Mouse (Mus musculus) forebrain, embryonic 16.5 days (tissue): ENCODE measurements around the gene Nipa1. TPM values are rescaled to one million over a fixed set of nuclear protein-coding genes. Genes with fewer than 3 reads are reported as not detected.
A peak's percentile ranks its signal among the peaks of the same experiment; 100 is the strongest.

ENCODE experiments used
- ATAC-seq: fragments of 200-750 bp; cut with Nextera tagmentation; 2 replicates; pipeline ENCODE4 v1.8.0; 2017; ENCODE audit warnings: mild to moderate bottlenecking, moderate library complexity
- H3K27ac ChIP-seq: fragments of 300-500 bp; sonication (generic); 2 replicates; pipeline ENCODE4 v1.5.1; 2014; ENCODE audit warnings: low read length, control low read depth
- H3K27me3 ChIP-seq: fragments of 300-500 bp; sonication (generic); replicated peaks from 2 replicates; pipeline ENCODE4 v1.6.1; 2014; ENCODE audit warnings: low read length; ENCODE audit not compliant: control insufficient read depth, insufficient read depth
- H3K36me3 ChIP-seq: fragments of 300-500 bp; sonication (generic); 2 replicates; pipeline ENCODE4 v1.6.1; 2014; ENCODE audit not compliant: control insufficient read depth, insufficient read depth
- H3K4me1 ChIP-seq: fragments of 300-500 bp; sonication (generic); replicated peaks from 2 replicates; pipeline ENCODE4 v1.6.1; 2014; ENCODE audit warnings: low read length; ENCODE audit not compliant: control insufficient read depth, insufficient read depth
- H3K4me2 ChIP-seq: fragments of 300-500 bp; sonication (generic); 2 replicates; pipeline ENCODE4 v1.6.1; 2014; ENCODE audit warnings: mild to moderate bottlenecking, low read length, control low read depth
- H3K4me3 ChIP-seq: fragments of 300-500 bp; sonication (generic); replicated peaks from 2 replicates; pipeline ENCODE4 v1.5.1; 2014; ENCODE audit warnings: mild to moderate bottlenecking, low read length, control low read depth
- H3K9ac ChIP-seq: fragments of 300-500 bp; sonication (generic); replicated peaks from 2 replicates; pipeline ENCODE4 v1.6.1; 2014; ENCODE audit warnings: low read depth, low read length, control low read depth
- H3K9me3 ChIP-seq: fragments of 300-500 bp; sonication (generic); 2 replicates; pipeline ENCODE4 v1.6.1; 2016; ENCODE audit warnings: low read length; ENCODE audit not compliant: control insufficient read depth
- WGBS: fragments of 180-500 bp; shearing (Covaris S2); extraction: QIAGEN DNeasy Blood & Tissue Kit; methylation state at CpG from one replicate; pipeline ENCODE4 v1.1.7; 2014; 5-methylcytosine and 5-hydroxymethylcytosine counted together
- polyA plus RNA-seq: library from polyadenylated mRNA; unstranded; fragments of >200 nt; fragmentation: Nextera tagmentation; extraction: Ambion mirVana; gene quantifications from 2 replicates; pipeline ENCODE4 v1.2.1, GENCODE M21; 2015

Gene Nipa1
- polyA plus RNA-seq, 1 experiment from 2014 or later, result 25.3 TPM

DNA sequence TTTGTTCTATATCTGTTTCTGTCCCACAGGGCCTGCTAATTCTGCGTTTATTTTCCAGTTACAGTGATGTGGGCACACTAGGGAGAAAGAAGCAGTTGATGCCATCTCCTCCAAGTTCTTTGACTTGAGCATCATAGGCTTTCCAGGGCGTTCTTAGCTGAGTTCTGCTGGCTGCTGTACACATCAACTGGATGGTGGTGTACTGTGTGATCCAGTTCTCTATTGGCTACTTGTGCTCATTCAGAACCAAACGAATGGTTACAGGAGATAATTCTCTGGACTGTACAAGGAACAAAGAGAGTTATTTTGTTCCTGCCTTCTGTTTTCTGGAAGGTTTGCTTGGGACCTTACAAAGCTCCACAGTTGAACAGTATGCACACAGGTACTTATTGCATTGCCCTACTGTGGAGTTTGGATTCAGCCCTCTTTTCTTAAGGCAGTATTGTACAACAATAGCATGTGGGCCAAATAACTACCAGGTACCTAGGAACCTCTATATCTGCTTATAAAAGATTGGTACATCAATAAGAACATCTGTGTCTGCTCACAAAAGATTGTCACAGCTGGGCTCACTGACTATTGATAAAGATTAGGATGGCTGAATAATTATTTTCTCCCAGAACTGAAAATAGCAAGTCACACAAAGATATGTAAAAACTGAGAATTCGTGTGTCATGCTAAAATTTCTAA is 24.0 kb upstream of the Nipa1 start:
- Histone ChIP-seq H3K9ac (no peak overlapping the region), H3K4me1 (no peaks in the 10 kb centered on the region), H3K27me3 (no peaks in the 10 kb centered on the region), H3K4me3 (no peak overlapping the region), H3K4me2 (no peak overlapping the region), H3K9me3 (no peaks in the 10 kb centered on the region), H3K36me3 (no peaks in the 10 kb centered on the region), H3K27ac (no peak overlapping the region)
- ATAC-seq, result no peak
- 62% methylated on average over 4 of the region's 4 CpGs for WGBS

DNA sequence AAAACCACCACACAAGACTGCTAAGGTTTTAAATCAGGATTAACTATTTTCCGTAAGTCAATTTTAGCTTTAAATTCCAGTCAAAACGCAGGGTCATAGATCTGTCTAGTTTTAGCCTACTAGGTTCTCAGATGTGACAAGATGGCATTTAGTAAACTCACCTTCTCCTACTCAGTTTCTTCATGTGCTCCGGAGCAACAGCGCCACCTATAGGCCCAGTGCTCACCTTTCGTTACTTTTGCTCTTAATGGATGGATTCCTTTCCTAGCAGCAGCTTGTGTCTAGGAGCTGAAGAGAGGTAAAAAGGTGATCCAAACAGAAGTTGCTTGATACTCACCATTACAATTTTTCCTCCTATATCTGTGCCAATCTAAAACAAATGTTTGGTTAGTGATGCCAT is 22.6 kb upstream of the Nipa1 start:
- Histone ChIP-seq H3K27ac (no peak overlapping the region), H3K4me2 (no peak overlapping the region), H3K27me3 (no peaks in the 10 kb centered on the region), H3K36me3 (no peaks in the 10 kb centered on the region), H3K9ac (no peak overlapping the region), H3K4me3 (no peak overlapping the region), H3K4me1 (no peaks in the 10 kb centered on the region), H3K9me3 (no peaks in the 10 kb centered on the region)
- WGBS, result 16% methylated on average over 5 of the region's 5 CpGs
- ATAC-seq, result 0 out of 2 replicates have a peak, but pooled peaks have one; percentile 52

DNA sequence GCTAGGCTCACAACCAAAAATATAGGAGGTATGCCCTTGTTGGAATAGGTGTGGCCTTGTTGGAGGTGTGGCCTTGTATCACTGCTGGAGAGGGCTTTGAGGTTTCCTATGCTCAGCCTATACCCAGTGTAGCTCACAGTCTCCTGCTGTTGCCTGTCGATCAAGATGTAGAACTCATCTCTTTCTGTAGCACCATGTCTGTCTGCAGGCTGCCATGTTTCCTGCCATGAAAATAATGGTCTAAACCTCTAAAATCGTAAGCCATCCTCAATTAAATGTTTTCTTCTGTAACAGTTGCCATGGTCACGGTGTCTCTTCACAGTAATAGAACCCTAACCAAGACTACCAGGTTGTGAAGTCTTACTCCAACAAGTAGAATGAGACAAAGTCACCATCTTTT is 3.8 kb upstream of the Nipa1 start:
- Histone ChIP-seq H3K4me3 (no peak overlapping the region), H3K9me3 (no peaks in the 10 kb centered on the region), H3K9ac (no peak overlapping the region), H3K4me2 (no peak overlapping the region), H3K27ac (no peak overlapping the region), H3K27me3 (no peaks in the 10 kb centered on the region), H3K4me1 (peaks cover 5% of the 10 kb centered on the region), H3K36me3 (no peaks in the 10 kb centered on the region)
- no peak for ATAC-seq
- WGBS, result 90% methylated on average over 3 of the region's 3 CpGs

DNA sequence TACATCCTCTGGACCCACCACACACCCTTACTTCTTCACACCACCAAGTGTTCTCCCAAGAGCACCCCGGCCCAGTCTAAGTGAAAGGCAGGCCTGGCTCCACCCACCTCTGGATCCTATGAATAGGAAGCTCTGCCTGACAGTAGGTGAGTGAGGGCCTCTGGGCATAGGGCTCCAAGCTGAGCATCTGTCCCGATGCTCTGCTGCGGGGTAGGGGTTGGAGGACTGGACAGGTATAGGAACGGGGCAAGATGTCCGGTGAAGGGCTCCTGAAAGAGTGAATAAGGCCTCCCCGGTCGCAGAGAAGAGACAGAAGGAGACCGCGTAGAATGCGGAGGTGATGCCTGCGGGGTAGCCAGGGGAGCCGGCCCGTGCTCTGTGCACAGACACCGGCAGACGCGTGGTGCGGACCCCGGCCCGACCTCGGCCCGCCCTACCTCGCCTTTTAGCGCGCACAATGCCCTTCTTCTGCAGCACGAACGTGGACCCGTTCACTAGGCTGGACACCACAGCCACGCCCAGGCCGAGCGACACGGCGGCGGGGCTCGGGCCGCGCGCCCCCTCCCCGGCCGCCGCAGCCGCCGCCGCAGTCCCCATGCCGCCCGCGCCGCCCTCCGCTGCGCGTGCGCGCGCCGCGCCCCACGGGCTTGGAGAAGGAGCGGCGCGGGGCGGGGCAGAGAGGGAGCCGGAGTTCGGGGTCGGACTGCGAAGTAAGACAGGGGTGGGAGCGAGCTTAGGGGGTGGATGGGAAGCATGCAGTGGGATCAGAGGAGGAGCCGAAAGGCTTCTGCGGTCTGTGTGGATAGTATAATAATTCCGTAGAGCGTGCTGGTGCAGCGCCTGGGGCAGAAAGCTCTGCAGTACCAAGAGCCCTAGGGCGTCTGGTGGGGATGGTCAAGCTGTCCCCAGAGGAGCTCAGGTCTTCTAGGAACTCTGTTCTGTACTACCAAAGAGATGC is 503 bp downstream of the Nipa1 start:
- ATAC-seq, result peak; percentile 96
- Histone ChIP-seq H3K4me3 (peak overlapping the region; percentile 66), H3K27ac (peak overlapping the region; percentile 60), H3K9ac (peak overlapping the region; percentile 75), H3K36me3 (no peaks in the 10 kb centered on the region), H3K4me2 (peak overlapping the region; percentile 74), H3K27me3 (no peaks in the 10 kb centered on the region), H3K9me3 (no peaks in the 10 kb centered on the region), H3K4me1 (peaks cover 8% of the 10 kb centered on the region)
- 0% methylated on average over 66 of the region's 71 CpGs for WGBS

DNA sequence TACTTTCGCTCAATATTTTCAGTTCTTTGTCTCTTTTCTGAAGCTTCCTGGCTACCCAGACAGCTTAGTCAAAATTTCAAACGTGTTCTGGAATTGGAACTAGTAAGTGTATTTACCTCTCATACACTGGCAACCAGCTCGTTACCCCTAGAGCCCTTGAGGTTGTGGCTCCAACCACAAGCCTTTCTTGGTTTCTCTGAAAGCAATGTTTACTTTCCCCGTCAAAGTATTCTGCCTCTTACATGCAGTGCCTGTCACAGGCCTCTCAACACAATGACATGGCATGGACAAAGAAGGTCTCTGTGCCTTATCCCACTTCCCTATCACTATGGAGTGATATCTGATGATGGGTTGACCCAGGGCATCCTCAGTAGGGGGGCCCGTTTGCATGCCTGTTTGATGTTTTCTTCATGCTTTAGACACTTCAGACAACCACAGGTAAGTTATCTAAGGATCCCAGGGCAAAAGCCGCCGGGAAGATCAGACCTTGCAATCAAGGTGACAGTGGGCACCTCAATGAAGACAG is 1.2 kb downstream of the Nipa1 start:
- no peaks in the 10 kb centered on the region for H3K27me3 ChIP-seq
- peak overlapping the region; percentile 75 for H3K9ac ChIP-seq
- 26% methylated on average over 7 of the region's 7 CpGs for WGBS
- peak overlapping the region; percentile 66 for H3K4me3 ChIP-seq
- peak overlapping the region; percentile 74 for H3K4me2 ChIP-seq
- H3K4me1 ChIP-seq, result peaks cover 8% of the 10 kb centered on the region
- peak overlapping the region; percentile 60 for H3K27ac ChIP-seq
- H3K36me3 ChIP-seq, result peaks cover under 1% of the 10 kb centered on the region; the same call in 1 of the 2 replicates
- H3K9me3 ChIP-seq, result no peaks in the 10 kb centered on the region
- ATAC-seq, result 0 out of 2 replicates have a peak, but pooled peaks have one; percentile 3

DNA sequence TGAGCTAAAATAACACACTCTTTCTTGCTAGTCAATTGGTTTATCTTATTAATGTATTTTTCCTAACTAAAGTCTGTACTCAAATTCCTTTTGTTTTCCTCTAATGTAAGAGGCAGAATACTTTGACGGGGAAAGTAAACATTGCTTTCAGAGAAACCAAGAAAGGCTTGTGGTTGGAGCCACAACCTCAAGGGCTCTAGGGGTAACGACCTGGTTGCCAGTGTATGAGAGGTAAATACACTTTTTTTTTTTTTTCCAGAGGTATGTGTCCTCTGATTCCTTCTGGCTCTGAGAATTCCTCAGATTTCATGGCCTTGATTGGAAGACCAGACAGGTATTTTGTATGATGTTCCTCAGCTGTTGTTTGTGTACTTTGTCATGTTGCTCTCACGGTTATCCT is 2.0 kb downstream of the Nipa1 start:
- Histone ChIP-seq H3K4me1 (peaks cover 8% of the 10 kb centered on the region), H3K4me3 (no peak overlapping the region), H3K27ac (no peak overlapping the region), H3K27me3 (no peaks in the 10 kb centered on the region), H3K9me3 (no peaks in the 10 kb centered on the region), H3K9ac (no peak overlapping the region), H3K36me3 (peaks cover 3% of the 10 kb centered on the region; the same call in 1 of the 2 replicates), H3K4me2 (peak overlapping the region; percentile 74; the same call in 1 of the 2 replicates)
- WGBS, result 74% methylated on average over 3 of the region's 3 CpGs
- no peak for ATAC-seq

DNA sequence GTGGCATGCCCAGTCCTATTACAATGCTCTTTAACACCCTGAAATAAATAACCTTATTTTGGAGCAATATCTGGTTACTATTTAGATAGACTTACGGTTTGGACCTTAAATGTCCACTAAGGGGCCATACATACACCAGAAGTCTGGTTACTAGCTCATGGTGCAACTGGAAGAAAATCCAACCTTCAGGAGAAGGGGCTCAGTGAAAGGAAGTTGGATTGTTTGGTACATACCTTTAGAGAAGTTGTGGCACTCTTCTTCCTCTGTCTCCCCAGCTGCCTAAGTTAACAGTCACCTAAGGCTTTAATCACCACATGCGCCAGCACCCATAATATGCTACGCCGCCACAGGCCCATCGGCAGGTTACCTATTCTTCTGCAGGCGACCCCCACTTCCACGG is 3.9 kb downstream of the Nipa1 start:
- Histone ChIP-seq H3K4me2 (no peak overlapping the region), H3K9me3 (no peaks in the 10 kb centered on the region), H3K4me1 (peaks cover 8% of the 10 kb centered on the region), H3K27me3 (no peaks in the 10 kb centered on the region), H3K27ac (no peak overlapping the region), H3K36me3 (peaks cover 3% of the 10 kb centered on the region; the same call in 1 of the 2 replicates), H3K9ac (no peak overlapping the region), H3K4me3 (no peak overlapping the region)
- no peak for ATAC-seq
- 91% methylated on average over 7 of the region's 7 CpGs for WGBS

GRCm38 (mm10) chr7:56015172-56015571 is 4.6 kb downstream of the Nipa1 start:
- no peak overlapping the region for H3K9ac ChIP-seq
- peaks cover 3% of the 10 kb centered on the region; the same call in 1 of the 2 replicates for H3K36me3 ChIP-seq
- no peaks in the 10 kb centered on the region for H3K27me3 ChIP-seq
- ATAC-seq, result no peak
- peaks cover 8% of the 10 kb centered on the region for H3K4me1 ChIP-seq
- H3K4me2 ChIP-seq, result no peak overlapping the region
- H3K4me3 ChIP-seq, result no peak overlapping the region
- WGBS, result 94% methylated on average over 6 of the region's 6 CpGs
- H3K9me3 ChIP-seq, result no peaks in the 10 kb centered on the region
- no peak overlapping the region for H3K27ac ChIP-seq
